10 mouse cellular contexts compared by ENCODE assay signal in genomic region chr17:31891858-31892257, GRCm38 (mm10). TPM values are rescaled to one million over a fixed set of nuclear protein-coding genes. Genes with fewer than 3 reads are reported as not detected.
A peak's percentile ranks its signal among the peaks of the same experiment; 100 is the strongest.
DNase-seq lines count a peak whose midpoint lies in the region; ATAC-seq and TF ChIP-seq lines count a peak whose summit lies in the region.
"Had no signal": no experiment of that assay in that cellular context is flagged by ENCODE, and none has a peak within 500 bp of the region (broad histone marks: within the 10 kb centered on the region; RNA-seq: fewer than 3 reads in every experiment).

No protein-coding gene starts in this region.

- TF ChIP-seq POLR2A in limb, embryonic 14.5 days (IDR thresholded peaks at IDR 0.05; ENCODE audit: borderline replicate concordance, extremely low read depth, insufficient read depth, insufficient read length) = no peak

- H3K4me1 ChIP-seq in limb, embryonic 14.5 days (ENCODE audit: control insufficient read depth, insufficient read depth, low read length) = peaks cover 18% of the 10 kb centered on the region

- no peak overlapping the region for H3K4me2 ChIP-seq in limb, embryonic 14.5 days (replicated peaks; ENCODE audit: low read depth, low read length, severe bottlenecking)

- no peaks in the 10 kb centered on the region for H3K27me3 ChIP-seq in limb, embryonic 14.5 days (ENCODE audit: control insufficient read depth, insufficient read depth, low read length)

- H3K27ac ChIP-seq in limb, embryonic 14.5 days (replicated peaks; ENCODE audit: low read depth, low read length) = peak overlapping the region; percentile 11; the same call in 1 of the 2 replicates

- 62% methylated on average over 4 of the region's 4 CpGs for WGBS in limb, embryonic 14.5 days

- ATAC-seq in limb, embryonic 14.5 days (ENCODE audit: low FRiP score, low read depth) = no peak

- no peaks in the 10 kb centered on the region for H3K9me3 ChIP-seq in limb, embryonic 14.5 days (ENCODE audit: control insufficient read depth, low read length)

- H3K36me3 ChIP-seq in limb, embryonic 14.5 days (ENCODE audit: control insufficient read depth, insufficient read depth, low read length) = no peaks in the 10 kb centered on the region

- H3K9ac ChIP-seq in limb, embryonic 14.5 days (ENCODE audit: low read depth, low read length, severe bottlenecking) = no peak overlapping the region

- no peak overlapping the region for H3K4me3 ChIP-seq in limb, embryonic 14.5 days (replicated peaks; ENCODE audit: low read length)

- DNase-seq in adrenal gland, postnatal 14 days = peak; percentile 6
- no peak for DNase-seq in adrenal gland, postnatal 36 days
- DNase-seq in kidney, postnatal 10 days = peak; percentile 33
- no peak for DNase-seq in kidney, adult 11 months
- DNase-seq in 3T3-L1 (ENCODE audit: low read depth, low spot score) = peak; percentile 66
- DNase-seq in limb, embryonic 14.5 days (ENCODE audit: low spot score) = no peak
- no peak for DNase-seq in spleen, postnatal 36 days (ENCODE audit: low spot score in 2 of 2)
- no peak for DNase-seq in cerebellum, adult 8-10 months
- DNase-seq: cerebellum, postnatal 10 days; thymus, adult 18-20 months had no signal

RNA-seq across cellular contexts. Expression of gene Sik1, which starts 36.3 kb away (rescaled TPM):
- total RNA-seq in adrenal gland, postnatal 14 days (2021) = 47.3 and 100 TPM in 2 replicates
- 100 to 1,000 TPM; 124 to 127 TPM for total RNA-seq in adrenal gland, postnatal 36 days (2021)
- 19.9 and 23.5 TPM in 2 replicates for polyA plus RNA-seq in limb, embryonic 14.5 days (2012; rRNA removed)
- polyA plus RNA-seq in limb, embryonic 14.5 days (2014; fragmentation: Nextera tagmentation; extraction: Ambion mirVana) = 22.3 and 26.9 TPM in 2 replicates

Comparison
In these comparisons a context has a peak if more than half of its experiments do, and no peak if none do; other contexts are left out.
1. DNase-seq: peak in adrenal gland, postnatal 14 days (single experiment), kidney, postnatal 10 days (single experiment) and 3T3-L1 (single experiment); none in adrenal gland, postnatal 36 days (0 of 2), kidney, adult 11 months (single experiment), limb, embryonic 14.5 days (single experiment), spleen, postnatal 36 days (0 of 2) and cerebellum, adult 8-10 months (single experiment).